Mouse (Mus musculus) lung, adult 2 months (tissue): ENCODE measurements around the gene Dhrs7.

Experiments
- CTCF ChIP-seq: fragments of 200-500 bp; IDR thresholded peaks from 2 replicates; pipeline ENCODE4 v1.5.1; 2011; ENCODE audit warnings: mild to moderate bottlenecking, low read length, control low read depth; ENCODE audit not compliant: insufficient read depth
- POLR2A ChIP-seq: fragments of 200-500 bp; IDR thresholded peaks from 2 replicates; pipeline ENCODE4 v1.6.1; 2011; ENCODE audit warnings: low read depth, mild to moderate bottlenecking, control low read depth, low read length, borderline replicate concordance; ENCODE audit errors: extremely low read depth

DNA sequence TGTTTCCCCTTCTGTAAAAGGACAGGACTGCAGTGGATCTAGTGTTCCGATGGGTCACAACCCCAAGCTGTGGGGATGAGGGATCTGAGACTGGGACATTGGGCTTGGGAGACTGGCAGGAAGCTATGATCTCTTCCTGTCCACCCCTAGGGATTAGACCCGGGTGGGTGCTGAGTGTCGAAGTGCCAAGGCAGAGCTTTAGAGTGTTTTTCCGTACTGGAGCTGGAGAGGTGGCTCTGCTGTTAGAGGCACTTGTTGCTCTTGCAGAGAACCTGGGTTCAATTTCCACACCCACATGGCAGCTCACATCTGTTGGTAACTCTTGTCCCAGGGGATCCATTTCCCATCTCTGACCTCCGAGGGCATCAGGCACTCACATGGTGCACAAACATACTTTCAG lies 1.3 kb upstream of the Dhrs7 start:
- TF ChIP-seq POLR2A, result no peak
- TF ChIP-seq CTCF, result no peak
